Mouse (Mus musculus) duodenum, adult 2 months (tissue): ENCODE data around the gene Mib2. TPM values are rescaled to one million over a fixed set of nuclear protein-coding genes. Genes with fewer than 3 reads are reported as not detected.

Experiments used
- polyA plus RNA-seq: library from polyadenylated mRNA; depleted of rRNA; stranded (reverse); fragments of >200 nt; gene quantifications from 2 replicates; pipeline ENCODE4 v1.2.3, GENCODE M21; 2012; ENCODE audit warnings: low replicate concordance; rRNA removed

Gene Mib2
- 63.6 and 88.9 TPM in 2 replicates for polyA plus RNA-seq

DNA sequence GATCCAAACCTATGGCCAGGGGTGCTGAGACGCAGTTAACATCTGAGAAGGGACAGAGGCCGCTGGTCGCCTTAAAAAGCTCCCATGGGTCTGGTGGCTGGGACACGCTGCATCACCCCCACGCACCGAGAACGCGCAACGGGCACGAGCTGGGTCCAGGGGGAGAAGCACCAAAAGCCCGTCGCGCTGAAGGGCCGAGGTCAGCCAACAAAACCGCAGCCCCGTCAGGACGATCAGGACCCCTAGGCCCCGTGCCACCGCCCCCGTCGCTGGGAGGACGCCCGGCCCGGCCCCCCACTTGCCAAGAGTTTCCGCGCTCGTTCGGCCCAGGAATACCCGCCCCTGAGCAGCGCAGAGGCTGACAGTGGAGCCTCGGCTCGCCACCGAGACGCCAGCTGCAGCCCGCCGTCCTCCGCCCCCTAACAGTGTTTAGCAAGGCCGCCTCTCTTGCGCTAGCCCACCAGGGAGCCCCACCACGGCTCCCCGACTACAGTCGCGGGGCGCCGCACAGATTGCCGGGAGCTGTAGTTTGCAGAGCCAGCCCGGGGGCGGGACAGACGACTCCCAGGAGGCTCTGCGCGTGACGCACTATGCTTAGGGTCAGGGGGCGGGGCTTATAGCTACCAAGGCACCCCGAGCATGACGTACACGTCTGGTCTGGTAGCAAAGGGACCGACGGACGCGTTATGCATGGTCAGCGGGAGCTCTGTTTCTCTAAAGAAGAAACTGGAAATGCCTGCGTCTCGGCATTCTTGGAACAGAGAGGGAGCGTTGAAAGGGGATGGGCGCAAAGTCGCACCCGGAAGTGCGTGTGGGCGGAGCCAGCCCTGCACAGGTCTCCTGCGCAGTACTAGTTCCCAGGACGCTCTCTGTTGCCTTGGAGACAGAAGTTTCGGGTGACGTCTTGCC is at the start of gene Mib2:
TSS of gene Mib2 (minus strand) at position 510 of the 909 bp plus-strand sequence.

DNA sequence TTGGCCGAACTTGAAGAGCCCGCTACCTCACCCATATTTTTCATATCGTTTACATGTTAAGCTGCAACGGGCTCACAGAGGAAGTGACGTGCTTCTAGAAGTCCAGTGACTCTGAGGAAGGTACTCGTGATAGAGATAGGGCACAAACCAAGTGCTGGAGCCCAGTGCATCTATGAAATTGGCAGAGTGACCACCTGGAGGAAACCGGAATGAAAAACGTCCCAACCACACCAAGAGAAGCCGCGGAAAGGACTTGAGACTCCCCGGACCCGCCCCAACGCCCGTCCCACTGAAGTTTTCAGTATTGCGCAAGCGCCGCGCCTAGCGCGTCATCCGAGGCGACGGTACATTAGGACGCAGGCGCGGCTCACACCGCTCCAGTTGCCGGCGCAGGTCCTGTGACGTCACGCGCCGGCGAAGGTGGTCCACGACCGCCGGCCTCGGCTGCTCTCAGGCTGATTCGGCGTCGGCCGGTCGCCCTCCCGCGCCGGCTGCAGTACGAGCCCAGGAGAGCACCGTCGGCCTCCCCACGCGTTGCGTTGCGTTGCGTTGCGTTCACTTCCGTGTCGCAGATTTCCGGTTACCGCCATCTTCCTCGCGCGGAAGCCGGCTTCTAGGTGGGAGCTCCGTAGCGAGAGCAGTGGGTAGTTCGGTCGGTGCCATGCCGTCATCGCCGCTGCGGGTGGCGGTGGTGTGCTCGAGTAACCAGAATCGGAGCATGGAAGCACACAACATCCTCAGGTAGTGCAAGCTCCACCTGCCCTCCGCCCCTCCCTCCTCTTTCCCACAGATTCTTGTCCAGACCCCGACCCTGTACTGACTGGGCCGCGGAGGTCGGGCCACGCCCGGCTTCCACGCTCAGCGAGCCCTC is 36.0 kb upstream of the Mib2 start, which contains the start of gene Ssu72:
TSS of gene Ssu72 (plus strand) at position 80 of the 871 bp plus-strand sequence.

DNA sequence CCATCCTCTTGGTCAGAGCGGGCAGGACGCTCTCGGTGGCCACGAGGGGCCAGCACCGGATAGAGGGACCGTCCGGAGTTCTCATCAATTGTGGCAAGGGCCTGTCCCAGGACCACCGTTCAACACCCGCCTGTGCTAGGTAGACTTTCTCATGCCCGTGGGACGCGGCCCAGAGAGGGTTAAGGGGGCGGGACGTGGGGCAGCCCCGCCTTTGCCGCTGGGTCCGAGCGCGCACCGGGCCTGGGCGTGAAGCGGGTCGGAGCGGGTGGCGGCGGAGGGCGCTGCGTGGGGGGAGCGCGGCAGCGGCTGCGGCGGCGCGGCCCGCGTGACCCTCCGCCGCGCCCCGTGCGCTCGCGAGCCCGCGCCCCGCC is 25.1 kb upstream of the Mib2 start, which contains the start of gene Fndc10:
TSS of gene Fndc10 (plus strand) at position 232 of the 371 bp plus-strand sequence.

DNA sequence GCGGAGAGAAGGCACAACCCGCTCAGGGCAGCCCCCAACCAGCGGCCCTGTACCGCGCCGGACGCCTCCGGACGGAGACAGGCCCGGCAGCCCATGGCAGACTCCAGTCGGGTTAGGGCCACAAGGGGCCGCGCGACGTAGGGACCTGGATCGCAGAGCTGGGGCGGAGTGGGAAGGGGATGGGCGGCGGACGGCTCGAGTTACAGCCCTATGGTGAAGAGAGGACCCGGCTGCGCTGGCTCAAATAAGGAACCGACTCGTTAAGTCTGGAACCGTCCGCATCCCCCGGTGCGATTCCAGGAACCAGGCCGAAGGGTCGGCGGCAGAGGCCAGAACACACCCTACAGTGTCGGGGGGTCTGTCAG is 15.9 kb downstream of the Mib2 start, which contains the start of gene Mmp23:
TSS of gene Mmp23 (minus strand) at position 299 of the 365 bp plus-strand sequence.

DNA sequence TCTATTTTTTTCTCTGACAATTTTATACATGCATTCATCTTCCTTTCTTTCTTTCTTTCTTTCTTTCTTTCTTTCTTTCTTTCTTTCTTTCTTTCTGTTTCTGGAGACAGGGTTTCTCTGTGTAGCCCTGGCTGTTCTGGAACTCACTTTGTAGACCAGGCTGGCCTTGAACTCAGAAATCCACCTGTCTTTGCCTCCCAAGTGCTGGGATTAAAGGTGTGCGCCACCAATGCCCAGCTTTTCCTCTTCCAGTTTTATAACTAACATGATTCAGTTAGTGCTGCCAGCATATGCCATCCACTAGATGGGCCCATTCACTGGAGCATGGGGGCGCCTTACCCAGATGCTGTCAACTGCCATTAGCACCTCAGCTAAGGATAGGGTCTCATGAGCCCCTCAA is 23.7 kb downstream of the Mib2 start, which contains the start of gene Gm10563:
TSS of gene Gm10563 (minus strand) at position 101 of the 400 bp plus-strand sequence.

DNA sequence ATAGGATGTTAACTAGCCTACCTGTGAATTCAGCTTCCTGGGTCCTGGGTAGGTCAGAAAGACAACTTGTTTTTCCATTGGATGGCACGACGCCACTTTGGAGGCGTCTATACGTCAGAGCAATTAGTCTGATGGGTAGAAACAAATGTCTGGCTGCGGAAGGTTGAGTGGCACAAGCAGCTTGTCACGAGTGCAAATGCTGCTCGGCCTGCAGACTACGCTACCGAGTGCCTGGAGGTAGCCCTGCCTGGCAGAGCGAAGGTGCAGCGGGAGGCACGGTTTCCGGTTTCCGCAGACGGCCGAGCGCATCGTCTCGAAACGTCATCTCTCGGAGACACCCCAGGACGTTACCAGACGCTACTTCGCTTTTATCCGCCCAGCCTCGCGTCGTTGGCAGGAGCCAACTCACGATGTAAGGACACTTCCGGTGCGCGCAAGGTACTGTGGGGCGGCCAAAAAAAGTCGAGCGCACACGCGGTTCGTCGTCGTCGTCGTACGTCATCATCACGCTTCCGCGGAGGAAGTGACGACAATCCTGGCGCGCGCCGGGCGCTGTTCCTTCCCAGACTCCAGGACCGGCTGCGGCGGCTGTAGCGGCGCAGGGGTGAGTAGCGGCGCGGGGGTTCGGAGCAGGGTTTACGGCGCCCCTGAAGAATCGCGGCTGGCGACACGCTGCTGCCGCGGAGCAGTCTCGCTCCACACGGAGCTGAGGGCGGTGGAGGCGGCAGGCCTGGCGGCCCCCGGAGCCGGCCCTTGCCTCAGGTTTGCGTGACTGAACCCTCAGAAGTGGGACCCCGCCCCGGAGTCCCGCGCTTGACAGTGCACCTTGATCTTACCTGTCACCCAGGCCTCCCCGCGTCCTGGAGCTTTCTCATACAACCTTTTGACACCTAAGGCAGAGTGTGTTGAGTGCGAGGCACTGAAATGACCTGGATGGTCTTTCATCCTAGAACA is 44.4 kb downstream of the Mib2 start, which contains the start of gene Cdk11b:
TSS of gene Cdk11b (plus strand) at position 517 of the 954 bp plus-strand sequence.

Other genes starting within 250 kb of the Mib2 start
- 1.1 and 2.4 TPM in 2 replicates for gene Tmem52, start 200.1 kb downstream of the Mib2 start, polyA plus RNA-seq
- gene Gnb1, start 177.8 kb downstream of the Mib2 start, polyA plus RNA-seq, result 463 and 1,045 TPM in 2 replicates
- gene Nadk, start 106.8 kb downstream of the Mib2 start, polyA plus RNA-seq, result 106 and 132 TPM in 2 replicates
- gene Slc35e2, start 67.8 kb downstream of the Mib2 start, polyA plus RNA-seq, result 16.8 and 17.8 TPM in 2 replicates
- gene Cdk11b, start 44.3 kb downstream of the Mib2 start, polyA plus RNA-seq, result 28.5 and 44.9 TPM in 2 replicates
- gene Gm10563, start 23.8 kb downstream of the Mib2 start, polyA plus RNA-seq, result not detected in 2 replicates
- gene Mmp23, start 15.8 kb downstream of the Mib2 start, polyA plus RNA-seq, result 23.1 and 28.4 TPM in 2 replicates
- 28.5 and 30.2 TPM in 2 replicates for gene Fndc10, start 25.1 kb upstream of the Mib2 start, polyA plus RNA-seq
- gene Ssu72, start 35.6 kb upstream of the Mib2 start, polyA plus RNA-seq, result 124 and 138 TPM in 2 replicates
- 0.58 and 0.78 TPM in 2 replicates for gene Tmem240, start 65.6 kb upstream of the Mib2 start, polyA plus RNA-seq
- gene Atad3a, start 91.9 kb upstream of the Mib2 start, polyA plus RNA-seq, result 102 and 109 TPM in 2 replicates
- 19.1 and 135 TPM in 2 replicates for gene Vwa1, start 105.5 kb upstream of the Mib2 start, polyA plus RNA-seq
- gene Tmem88b, start 116.7 kb upstream of the Mib2 start, polyA plus RNA-seq, result 3.1 and 6.1 TPM in 2 replicates
- gene Ankrd65, start 121.2 kb upstream of the Mib2 start, polyA plus RNA-seq, result not detected in 2 replicates
- gene Mrpl20, start 133.7 kb upstream of the Mib2 start, polyA plus RNA-seq, result 32.6 and 49.9 TPM in 2 replicates
- gene Ccnl2, start 143.3 kb upstream of the Mib2 start, polyA plus RNA-seq, result 23.8 and 25.3 TPM in 2 replicates
- gene Aurkaip1, start 162.1 kb upstream of the Mib2 start, polyA plus RNA-seq, result 159 and 208 TPM in 2 replicates
- 69.2 and 97.5 TPM in 2 replicates for gene Mxra8, start 170.5 kb upstream of the Mib2 start, polyA plus RNA-seq
- gene Dvl1, start 178.2 kb upstream of the Mib2 start, polyA plus RNA-seq, result 142 and 173 TPM in 2 replicates
- gene Tas1r3, start 194.2 kb upstream of the Mib2 start, polyA plus RNA-seq, result 1.1 and 1.2 TPM in 2 replicates
- 56.0 and 86.9 TPM in 2 replicates for gene Cptp, start 200.2 kb upstream of the Mib2 start, polyA plus RNA-seq
- 14.6 and 19.2 TPM in 2 replicates for gene Ints11, start 200.3 kb upstream of the Mib2 start, polyA plus RNA-seq
- 30.9 and 65.5 TPM in 2 replicates for gene Pusl1, start 222.6 kb upstream of the Mib2 start, polyA plus RNA-seq
- 13.3 and 14.8 TPM in 2 replicates for gene Acap3, start 222.6 kb upstream of the Mib2 start, polyA plus RNA-seq